Mouse (Mus musculus) adrenal gland, adult (tissue): ENCODE results near the gene Sox15.
A peak's percentile ranks its signal among the peaks of the same experiment; 100 is the strongest.

Source experiments
- DNase-seq, 2 experiments: peaks; one replicate each; pipeline ENCODE4 v3.0.0; 2022 to 2023; ENCODE audit warnings: low spot score in 1 of 2; ENCODE audit not compliant: inconsistent age in 2 of 2

Gene Sox15

DNA sequence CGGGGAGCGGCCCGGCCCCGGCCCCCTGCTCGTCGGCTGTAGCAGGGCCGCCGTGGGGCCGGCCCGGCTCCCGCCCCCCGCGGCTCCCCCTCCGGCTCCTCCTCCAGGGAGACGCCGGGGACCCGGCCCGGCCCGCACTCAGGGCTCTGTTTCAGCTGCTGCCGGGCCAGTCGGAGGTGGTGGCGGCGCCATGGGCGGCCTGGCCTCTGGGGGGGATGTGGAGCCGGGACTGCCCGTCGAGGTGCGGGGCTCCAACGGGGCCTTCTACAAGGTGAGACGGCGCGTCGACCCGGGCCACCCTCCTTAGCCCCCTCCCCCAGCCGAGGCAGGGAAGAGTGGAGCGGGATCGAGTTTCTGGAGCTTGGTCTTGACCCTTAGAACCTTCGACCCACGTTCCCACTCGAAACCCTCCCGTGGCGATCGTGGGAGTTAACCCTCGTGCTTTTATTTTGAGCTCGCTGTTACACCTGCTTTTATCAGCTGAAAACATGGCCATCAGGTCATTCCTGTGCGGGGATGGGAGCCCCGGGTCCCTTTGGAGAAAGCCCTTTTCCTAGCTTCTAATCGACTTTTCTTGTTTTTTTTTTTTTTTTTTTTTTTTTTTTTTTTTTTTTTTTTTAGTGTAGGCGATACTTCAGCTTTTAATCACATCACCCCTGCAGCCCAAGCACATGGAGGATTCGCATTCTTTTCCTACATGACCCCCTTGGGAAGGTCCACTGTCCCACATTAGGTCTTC, 21.8 kb upstream of the Sox15 start:
- DNase-seq = peak in 1 of 2 experiments; percentile 48

DNA sequence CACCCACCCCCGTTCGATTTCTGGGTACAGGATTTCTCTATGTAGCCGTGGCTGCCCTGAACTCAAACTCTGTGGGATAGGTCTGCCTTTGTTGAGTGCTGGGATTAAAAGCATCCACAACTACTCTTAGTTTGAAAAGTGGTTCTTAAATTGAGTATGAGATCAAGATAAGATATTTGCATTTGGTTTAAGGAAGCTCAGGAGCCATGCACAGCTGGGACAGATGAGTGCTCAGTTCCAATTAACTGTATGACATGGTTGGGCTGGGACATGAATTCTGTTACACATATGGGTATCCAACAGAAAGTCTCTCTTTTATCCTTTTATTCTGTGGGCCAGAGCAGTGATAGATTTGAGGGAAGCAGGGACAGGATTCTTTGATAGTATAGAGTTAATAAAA, 19.6 kb upstream of the Sox15 start:
- no peak for DNase-seq

DNA sequence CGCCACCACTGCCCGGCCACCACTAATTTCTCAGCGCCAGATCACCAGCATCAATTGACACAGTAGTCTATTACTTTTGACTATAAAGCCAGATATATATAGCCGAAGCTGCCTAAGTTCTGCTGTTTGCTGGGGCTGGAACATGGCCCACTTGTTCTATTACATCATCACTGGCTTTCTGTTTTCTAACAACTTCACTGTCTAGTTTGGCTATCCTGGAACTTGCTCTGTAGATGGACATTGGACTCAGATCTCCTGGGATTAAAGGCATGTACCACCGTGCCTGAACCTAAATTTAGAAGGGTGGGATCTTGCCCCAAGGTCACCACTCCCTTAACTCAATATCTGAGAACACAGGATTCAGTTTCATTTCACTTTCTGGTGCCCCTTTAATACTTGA, 9.3 kb upstream of the Sox15 start:
- DNase-seq = peak in 1 of 2 experiments; percentile 41

DNA sequence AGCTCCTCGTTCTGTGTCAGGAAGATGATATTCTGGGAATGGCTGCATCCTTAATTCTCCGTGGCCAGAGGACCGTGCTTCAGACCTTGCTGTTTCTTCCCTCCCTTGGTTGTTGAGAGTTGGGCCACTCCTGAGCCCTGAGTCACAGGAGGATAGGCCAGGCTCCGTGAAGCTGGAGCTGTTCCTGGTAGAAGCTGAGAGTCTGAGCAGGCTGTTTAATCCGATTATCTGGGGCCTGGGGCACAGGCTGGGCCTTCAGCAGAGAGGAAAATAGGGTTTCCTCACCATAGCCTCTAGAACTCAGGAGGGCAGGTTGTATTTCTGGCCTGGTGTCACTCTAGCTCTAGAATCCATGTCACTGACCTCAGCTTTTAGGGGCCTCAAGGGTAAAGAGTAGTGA, 1.7 kb upstream of the Sox15 start:
- peak in 1 of 2 experiments; percentile 68 for DNase-seq

DNA sequence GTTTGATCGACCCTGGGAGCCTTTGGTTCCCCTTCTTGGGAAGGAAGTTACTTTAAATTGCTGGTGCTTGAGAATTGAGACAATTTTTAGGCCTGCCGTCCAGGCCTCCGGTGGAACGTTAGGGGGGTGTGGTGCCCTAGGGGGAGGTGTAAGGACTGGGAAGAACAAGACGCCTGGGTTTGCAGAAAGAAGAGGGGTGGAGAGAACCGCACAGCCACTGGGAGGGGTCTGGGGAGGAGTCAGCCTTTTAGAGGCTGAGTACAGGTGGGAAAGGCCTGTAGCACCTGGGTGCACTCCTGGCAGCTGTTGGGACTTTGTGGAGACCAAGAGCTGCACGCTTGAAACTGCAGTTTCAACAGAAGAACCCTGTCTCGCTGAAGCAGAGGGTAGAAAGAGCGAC, 354 bp upstream of the Sox15 start:
- DNase-seq = peak in 1 of 2 experiments; percentile 63

DNA sequence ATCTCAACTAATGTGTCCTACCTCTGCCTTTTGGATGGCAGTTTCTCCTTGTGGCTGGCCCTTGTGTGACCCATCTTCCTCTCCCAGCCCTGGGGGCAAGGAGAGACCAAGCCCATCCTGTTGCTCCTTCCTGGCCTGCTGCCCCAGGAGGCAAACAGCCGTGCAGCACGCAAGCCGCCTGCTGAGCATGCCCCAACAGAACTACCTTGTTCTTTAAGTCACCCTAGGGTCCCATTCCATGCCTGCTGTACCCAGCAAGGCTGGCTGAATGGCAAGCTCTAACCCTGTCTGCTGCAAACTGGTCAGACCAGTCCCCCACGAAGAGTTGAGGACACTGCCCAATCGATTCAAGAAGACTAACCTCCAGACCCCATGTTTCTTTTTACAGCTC, 946 bp downstream of the Sox15 start:
- no peak for DNase-seq

DNA sequence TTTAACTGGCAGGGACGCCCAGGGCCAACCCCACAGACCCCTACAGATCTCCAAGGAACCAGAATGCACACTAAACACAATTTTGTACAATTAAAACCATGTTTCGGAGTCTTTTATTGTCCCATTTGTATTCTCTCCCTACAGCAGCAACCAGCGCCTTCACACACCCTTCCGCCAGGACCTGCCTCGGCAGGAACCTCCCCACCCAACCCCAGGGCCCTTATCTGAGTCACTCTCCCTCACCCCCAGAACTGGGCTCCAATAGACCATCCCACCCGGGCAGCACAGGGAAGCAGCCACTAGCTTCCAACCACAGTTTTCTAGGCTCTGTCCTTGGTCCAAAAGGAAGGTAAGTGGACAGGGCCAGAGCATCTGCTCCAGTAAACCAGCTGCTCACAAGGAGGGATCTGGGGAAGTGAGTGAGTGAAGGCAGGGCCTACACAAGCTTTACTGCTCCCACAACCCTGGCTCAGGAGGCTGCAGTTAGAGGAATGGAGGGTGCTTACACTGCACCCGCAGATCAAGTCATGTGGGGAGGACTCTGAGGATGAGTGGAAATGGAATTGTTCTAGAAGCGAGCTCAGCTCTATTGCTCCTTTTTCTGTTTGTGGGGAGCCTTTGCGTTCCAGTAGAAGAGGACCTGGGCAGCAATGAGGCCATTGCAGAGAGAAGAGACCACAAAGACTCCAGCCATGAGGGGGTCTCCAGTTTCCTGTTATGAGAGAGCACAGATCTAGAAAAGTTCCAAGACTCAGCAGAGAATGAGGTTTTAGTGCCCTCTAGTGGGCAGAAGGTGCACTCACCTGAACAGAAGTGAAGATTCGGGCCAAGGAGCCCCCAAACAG, 1.7 kb downstream of the Sox15 start:
- DNase-seq = peak in 1 of 2 experiments; percentile 80

DNA sequence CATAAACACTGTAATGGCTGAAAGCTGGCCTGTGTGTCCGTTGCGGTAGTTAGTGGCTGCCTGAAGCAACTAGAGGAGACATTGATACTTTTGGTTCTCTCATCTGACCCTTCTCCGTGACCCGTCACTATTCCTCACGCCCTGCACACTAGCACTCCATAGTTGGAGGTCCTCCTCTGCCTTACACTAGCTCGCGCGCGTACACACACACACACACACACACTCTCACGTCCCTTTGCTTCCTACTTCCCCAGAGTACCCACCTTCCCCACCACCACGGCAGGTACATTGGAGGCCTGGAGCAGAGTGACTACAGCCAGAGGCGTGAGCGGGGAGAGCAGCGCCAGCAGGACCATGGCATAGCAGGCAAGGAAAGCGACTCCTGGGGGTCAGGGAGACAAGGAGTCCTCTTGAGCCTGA, 2.4 kb downstream of the Sox15 start:
- DNase-seq = no peak

DNA sequence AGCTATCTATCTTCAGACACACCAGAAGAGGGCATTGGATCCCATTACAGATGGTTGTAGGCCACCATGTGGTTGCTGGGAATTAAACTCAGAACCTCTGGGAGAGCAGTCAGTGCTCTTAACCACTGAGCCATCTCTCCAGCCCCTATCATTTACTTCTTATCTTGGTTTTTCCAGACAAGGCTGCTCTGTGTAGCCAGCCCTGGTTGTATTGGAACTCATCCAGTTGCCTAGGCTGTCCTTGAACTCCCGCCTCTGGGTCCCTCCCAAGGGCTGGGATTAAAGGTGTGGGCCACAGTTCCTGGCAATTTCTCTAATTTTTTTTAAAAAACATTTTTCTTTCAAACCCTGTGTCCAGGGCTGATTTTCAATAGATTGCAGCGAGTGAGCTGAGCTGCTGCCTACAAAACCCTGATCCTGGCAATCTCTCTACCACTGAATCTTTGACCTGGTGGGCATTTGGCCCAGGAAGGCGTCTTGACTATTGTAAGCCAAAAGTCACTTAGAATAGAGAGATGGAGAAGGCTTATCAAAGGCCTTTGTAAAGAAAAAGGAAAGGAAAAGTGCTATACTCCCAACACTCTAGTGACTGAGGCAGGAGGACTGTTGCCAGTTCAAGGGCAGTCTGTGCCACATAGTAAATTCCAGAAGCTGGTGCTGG, 6.2 kb downstream of the Sox15 start:
- peak; percentile 80 to 92 for DNase-seq

DNA sequence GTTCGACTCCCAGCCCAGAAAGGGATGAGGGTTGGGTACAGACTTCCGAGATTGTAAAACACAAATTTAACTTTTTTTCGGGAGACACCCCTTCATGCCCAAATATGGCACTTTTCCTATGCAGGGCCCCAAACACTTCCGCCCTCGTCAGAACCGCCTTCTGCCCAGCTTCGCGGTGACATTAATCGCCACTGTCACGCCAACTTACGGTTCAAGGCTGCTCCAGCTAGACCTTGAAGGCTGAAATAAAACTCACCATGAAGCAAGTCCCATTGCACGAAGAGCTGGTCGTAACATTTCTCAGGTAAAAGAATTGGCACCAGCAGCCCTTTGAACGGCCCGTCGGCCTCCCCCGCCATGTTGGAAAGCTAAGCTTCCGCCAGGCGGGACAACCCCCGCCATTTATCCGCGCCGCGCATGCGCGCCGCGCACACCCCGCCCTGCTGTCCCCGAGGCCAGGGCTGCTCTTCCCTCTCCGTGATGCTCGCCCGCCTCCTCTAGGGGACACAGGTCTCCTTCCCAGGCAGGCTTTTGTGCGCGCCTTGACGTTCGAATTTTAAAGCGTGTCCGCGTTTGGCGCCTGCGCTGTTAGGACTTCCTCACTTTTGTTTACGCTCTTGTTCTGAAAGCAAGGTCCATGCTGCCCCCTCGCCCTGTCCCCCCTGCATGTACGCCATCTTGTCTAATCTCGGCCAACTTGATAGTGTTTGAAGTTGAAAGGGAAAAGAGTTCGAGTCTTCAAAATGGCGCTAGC, 7.3 kb downstream of the Sox15 start, which contains the start of gene Mpdu1:
Gene Mpdu1 (minus strand): TSS at position 430 of the 754 bp plus-strand sequence.
- peak; percentile 97 to 98 for DNase-seq

DNA sequence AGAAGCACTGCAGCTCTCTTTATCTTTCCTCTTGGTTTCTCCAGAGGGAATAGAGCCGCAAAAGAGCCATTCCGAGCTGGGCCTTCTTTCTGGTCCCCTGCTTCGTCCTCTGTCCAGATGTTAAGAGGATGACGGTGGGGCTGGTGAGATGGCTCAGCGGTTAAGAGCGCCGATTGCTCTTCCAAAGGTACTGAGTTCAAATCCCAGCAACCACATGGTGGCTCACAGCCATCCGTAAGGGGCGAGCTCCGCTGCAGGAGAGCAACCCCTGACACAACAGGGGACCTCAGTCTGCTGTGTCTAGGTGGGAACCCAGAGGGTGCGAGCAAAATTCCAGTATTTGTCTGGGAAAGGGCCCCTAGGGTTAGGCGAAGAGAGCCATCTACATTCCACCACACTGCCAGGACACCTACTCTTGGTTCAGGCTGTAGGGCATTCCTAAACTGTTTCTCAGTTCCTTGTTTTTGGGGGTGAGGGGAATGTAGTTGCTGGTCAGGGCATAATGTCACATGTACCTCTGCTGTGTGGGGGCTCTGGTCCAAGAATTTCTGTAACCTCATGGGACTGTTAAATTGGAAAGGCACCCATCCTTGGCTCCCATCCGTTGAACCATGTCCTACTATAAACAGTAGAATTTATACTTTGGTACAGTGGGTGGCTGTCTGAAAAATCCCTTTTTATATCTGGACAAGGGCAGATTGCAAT, 8.0 kb downstream of the Sox15 start:
- peak in 1 of 2 experiments; percentile 52 for DNase-seq

DNA sequence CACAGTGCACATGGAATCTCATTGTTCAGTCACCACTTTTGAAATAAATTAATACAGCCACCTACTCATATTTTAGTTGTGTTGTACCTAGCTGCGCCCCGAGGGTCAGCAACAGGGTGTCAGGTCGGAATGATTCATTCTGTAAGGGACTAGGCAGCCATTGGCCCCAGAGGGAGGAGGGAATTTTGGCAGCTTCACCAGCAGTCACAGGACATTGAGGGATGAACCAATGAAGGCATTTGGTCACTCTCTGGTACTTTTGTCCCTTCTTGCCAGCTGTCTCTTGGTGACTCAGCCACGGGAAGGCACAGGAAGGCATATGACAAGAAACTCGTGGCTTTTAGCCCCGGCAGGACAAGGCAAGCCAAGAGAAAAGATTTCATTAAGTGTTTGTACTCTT, 8.7 kb downstream of the Sox15 start:
- peak; percentile 77 to 88 for DNase-seq

DNA sequence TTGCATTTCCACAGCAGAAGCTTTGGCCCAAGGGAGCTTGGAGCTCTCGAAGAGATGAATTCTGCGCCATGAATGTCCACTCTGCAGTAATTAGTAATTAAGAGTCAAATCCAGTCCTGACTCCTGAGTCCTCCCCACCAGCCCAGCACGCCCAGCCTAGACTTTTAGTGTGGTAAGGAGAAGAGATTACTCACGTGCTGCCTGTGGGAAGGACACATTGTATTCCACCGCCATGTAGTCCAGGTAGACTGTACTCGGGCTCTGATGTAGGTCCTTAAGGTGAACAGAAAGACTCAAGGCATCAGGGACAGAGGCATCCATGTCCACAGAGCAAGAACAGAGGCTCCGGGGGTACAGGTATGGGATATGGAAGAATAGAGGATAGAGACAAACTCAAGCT, 9.7 kb downstream of the Sox15 start:
- peak in 1 of 2 experiments; percentile 70 for DNase-seq

DNA sequence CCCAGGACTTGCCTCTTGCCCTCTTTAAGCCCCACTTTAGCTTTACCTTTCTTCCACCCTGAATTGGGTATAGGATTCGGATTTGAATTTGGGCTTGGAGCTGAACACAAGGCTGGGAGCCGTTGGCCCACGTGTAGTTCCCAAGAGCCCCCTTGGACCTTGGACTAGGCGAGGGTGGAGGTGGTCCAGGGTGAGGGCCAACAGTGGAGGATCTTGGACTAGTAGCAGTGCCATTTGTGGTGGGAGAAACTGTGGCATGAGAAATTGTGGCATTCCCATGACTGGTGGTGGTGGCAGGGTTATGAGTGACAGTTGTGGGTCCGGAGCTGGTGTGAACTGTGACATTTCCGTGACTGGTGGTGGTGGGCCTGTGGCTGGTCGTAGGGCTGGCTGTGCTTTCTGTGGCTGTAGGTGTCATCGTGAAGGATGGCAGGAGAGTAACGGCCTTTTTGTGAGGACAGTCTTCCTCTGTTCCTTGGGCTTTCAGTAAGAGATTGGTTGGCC, 10.4 kb downstream of the Sox15 start:
- peak in 1 of 2 experiments; percentile 66 for DNase-seq

DNA sequence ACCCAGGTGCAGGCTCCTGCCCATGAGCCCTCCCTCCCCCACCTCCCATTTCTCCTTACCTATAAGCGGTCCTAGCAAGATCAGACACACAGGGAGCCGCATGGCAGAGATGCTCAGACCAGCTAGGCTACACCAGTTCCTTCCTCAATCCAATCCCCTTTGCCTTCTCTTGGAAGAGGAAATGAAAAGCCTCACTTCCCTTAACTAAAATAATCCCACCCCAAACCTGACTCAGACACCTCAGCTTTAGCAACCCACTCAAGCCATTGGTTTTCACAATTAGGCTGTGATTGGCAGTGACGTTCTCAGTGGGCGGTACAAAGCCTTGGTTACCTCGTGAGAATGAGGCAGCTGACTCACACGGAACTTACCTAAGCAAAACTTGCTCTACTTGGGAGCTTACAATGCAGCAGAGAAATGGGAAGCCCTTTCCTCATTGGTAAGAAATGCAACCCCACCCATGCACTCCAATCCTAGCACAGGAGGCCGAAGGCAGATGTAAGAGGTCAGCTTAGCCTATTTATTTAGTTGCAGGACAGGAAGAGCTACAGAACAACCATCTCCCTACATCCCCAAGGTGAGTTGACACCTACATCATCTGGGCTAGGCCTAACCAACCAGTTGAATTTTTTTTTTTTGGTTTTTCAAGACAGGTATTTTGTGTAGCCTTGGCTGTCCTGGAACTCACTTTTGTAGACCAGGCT, 11.0 kb downstream of the Sox15 start, which contains the start of gene Cd68:
Gene Cd68 (minus strand): TSS at position 193 of the 704 bp plus-strand sequence.
- DNase-seq = peak; percentile 55 to 80

DNA sequence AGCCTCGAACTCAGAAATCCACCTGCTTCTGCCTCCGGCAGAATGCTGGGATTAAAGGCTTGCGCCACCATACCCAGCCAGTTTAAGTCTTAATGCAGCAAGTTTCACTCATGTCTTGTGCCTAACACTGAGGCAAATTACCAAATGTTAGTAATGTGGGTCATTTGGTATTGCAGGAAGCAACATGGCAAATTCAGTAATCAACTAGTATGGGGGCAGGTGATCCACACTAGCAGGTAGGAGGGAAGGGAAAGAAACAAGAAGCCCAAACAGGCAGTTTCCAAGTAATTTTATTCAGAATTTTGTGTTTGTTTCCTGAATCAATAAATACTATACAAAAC, 11.5 kb downstream of the Sox15 start:
- DNase-seq = no peak

DNA sequence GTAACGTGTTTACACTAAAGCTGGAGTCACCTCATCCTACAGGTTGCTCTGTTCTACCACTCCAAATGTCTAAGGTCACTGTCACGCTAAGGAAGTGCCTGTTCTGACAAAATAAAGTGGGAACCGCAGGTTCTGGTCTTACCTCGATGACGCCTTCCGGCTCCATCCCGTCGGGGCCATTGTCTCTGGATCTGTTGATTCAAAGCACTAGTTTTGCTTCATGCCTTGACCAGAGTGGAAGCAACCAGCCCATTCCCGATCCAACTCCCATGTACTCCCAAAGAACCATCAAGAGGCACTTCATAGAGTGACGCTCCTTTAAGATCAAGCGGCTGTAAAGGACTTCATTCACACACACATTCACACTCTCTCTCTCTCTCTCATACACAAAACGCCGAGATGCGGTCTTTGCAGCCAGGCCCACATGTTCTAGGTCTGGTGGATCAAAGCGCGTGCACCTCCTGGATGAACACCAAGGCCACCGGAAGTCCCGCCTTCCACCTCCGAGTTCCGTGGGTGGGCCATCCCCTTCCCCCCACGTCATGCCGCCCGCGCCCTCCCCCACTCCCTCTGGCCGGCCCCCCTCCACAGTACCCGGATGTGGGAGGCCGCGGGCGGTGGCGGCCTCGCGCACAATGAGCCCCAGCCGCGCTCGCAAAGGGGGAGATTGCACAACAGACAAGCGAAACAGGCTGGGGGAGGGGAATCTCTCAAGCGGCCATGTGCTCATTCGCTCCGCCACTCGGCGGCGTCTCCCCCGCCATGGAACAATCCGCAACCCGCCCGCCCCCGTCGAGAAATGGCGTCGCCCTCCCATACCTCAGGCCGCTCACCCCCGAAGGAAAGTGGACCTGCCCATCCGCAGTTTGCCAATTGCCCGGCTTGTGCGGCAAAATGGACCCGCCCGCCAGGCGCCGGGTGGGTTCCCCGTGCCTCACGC, 15.9 kb downstream of the Sox15 start:
- peak; percentile 96 to 99 for DNase-seq

DNA sequence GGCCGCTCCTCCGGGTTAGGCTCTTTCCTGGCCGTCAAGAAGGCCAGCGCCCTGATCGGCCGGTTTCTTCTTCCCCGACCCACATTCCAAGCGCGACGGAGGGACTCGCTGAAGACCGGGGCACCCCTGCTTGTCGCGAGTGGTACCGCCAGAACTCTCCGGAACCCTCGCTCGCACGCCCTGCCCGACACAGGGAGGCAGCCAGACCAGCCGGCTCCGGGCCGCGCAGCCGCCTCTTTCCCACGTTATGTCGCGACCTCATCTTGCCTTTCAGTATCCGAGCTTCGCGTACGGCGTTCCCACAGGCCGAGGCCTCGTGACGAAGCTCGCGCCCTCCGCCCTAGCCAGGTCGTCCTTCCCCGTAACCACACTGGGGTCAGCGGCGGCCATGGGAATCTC, 16.6 kb downstream of the Sox15 start:
- DNase-seq = no peak
